Mouse (Mus musculus) large intestine, adult 2 months (tissue): ENCODE measurements at regions not wholly inside any gene's neighbourhood (a gene's known extent, or its start where the extent isn't known, plus 50 kb on each side); places are given as distances from the start of the nearest gene placed in this dataset.

Experiments used
- DNase-seq: peaks from one replicate; pipeline ENCODE4 v3.0.0-alpha.2; 2012; ENCODE audit warnings: low read depth, low spot score
- WGBS: fragments of 180-500 bp; shearing (Covaris S2); methylation state at CpG from one replicate; pipeline ENCODE4 v1.1.7; 2018; 5-methylcytosine and 5-hydroxymethylcytosine counted together

GRCm38 (mm10) chr14:62144385-62145030, 147.9 kb upstream of the Rnaseh2b start:
- DNase-seq, result no peak
- WGBS, result 47% methylated on average over 17 of the region's 17 CpGs

- WGBS, result 27% methylated on average over 7 of the region's 7 CpGs
Observed at GRCm38 (mm10) chr14:62157038-62157716, 135.2 kb upstream of the Rnaseh2b start.

DNA sequence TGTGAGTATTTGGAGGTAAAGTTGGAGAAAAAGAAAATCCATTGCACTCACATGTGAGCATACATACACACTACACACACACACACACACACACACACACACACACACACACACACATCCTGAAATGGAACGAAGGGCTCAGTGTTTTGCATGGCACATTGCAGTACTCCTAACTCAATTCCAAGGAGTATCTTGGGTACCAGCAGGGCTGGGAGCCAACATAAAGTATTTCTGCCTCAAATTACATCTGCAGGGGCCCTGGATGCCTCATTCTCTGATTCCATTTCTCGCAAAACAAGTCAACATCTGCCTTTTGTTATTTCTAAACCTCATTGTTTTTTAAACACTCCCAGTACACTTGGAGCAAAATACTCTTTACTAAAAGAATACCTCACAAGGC, 132.7 kb upstream of the Rnaseh2b start:
- 83% methylated on average over 2 of the region's 2 CpGs for WGBS

More at GRCm38 (mm10) chr14:62157038-62157716, 135.2 kb upstream of the Rnaseh2b start:
- DNase-seq, result peak; percentile 64

DNA sequence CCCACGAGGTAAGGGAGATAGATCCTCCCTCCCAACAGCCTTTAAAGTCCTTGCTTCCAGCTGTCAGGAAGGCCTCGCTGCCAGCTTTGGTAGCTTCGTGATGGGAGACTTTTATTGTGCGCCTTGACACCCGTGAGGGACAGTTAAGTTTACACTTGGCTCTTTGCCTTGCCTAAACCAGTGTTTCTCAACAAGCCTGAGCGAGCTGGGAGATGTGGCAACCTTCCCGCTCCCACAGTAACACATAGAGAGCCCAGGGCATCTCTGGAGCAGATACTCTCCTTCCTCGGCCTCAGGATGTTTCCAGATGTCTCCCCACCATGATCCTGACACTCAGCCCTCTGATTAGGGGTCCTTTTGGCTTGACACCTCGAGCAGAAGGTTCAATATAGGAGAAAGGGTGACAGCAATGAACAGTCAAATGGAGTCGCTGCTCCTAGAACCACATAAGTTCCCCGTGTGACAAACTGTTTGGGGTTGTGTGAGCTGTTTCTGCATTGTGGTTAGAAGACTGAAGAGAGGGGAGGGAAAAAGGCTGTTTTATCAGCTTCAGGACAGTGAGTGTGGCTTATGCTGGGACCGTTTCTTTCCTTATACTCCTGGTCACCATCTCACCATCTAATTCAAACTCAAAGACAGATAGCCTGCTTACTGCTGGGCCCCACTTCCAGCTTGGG, 129.1 kb upstream of the Rnaseh2b start:
- no peak for DNase-seq
- 42% methylated on average over 12 of the region's 12 CpGs for WGBS

More for the DNA sequence above, 132.7 kb upstream of the Rnaseh2b start:
- DNase-seq, result no peak

- 64% methylated on average over 4 of the region's 4 CpGs for WGBS
- DNase-seq, result no peak
Observed at GRCm38 (mm10) chr14:62164918-62165317, 127.5 kb upstream of the Rnaseh2b start.

GRCm38 (mm10) chr14:62166006-62166405, 126.4 kb upstream of the Rnaseh2b start:
- WGBS, result 63% methylated on average over 1 of the region's 1 CpGs
- DNase-seq, result no peak

- 70% methylated on average over 5 of the region's 5 CpGs for WGBS
- no peak for DNase-seq
Observed at GRCm38 (mm10) chr14:62166596-62166995, 125.8 kb upstream of the Rnaseh2b start.

GRCm38 (mm10) chr14:62167090-62167489, 125.3 kb upstream of the Rnaseh2b start:
- DNase-seq, result no peak
- 73% methylated on average over 6 of the region's 6 CpGs for WGBS

- WGBS, result 67% methylated on average over 6 of the region's 6 CpGs
- DNase-seq, result no peak
Observed at GRCm38 (mm10) chr14:62168711-62169110, 123.7 kb upstream of the Rnaseh2b start.

DNA sequence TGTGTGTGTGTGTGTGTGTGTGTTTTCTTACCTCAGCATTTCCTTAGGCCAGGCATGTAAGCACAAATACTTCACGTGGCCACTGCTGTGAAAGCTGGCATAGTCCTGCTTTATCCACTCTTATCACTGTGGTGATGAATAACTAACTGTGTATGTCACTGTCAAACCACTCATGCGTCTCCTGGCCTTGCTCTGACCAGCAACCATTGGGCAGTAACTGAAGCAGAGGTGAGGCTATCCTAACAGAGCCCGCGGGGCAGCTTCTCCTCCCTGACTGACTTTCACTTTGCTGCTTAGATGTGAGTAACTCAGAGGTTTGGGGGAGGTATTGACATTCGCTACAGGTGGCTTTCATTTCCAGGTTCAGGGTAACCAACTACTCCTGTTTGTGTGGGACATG, 122.0 kb upstream of the Rnaseh2b start:
- no peak for DNase-seq
- WGBS, result 39% methylated on average over 5 of the region's 5 CpGs

DNA sequence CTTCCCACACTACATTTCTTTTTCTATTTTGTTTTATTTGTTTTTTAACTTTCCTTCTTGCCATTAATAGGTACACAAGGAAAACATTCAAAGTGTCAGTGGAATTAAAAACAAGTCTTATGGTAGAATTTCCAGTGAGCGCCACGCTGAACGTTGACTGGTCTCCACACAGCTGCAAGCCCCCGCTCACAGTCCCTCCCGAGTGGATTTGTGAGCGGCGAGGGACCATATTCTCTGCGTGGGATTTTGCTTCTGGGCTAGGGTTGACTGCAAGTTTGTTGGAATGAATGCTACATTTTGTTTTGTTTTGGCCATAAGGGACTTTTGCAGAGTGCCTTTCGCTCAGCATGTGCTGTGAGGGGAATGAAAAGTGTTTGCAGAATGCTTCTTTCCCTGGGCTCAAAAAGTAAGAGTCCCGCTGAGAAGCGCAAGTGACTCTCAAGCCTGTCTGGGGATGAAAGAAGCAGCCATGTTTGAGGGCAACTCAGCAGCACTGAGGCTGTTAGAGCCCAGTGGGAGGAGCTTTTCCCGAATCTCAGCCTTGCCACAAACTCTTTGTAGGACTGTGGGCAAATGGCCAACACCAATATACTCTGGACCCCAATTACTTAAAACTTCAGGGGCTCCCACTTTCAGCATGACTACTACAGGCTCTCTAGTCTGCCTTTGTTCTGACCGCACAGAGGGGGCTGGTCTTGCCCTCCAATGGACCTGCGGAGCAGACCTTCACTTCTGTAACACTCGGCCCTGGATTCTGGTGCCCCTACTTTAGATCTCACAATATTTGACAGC, 120.9 kb upstream of the Rnaseh2b start:
- 91% methylated on average over 15 of the region's 15 CpGs for WGBS
- no peak for DNase-seq

GRCm38 (mm10) chr14:62173835-62174530, 118.4 kb upstream of the Rnaseh2b start:
- WGBS, result 75% methylated on average over 16 of the region's 16 CpGs
- DNase-seq, result no peak

- WGBS, result 51% methylated on average over 12 of the region's 12 CpGs
- DNase-seq, result no peak
Observed at GRCm38 (mm10) chr14:62175384-62176048, 116.9 kb upstream of the Rnaseh2b start.

GRCm38 (mm10) chr14:62177509-62177908, 114.9 kb upstream of the Rnaseh2b start:
- DNase-seq, result no peak
- 77% methylated on average over 5 of the region's 5 CpGs for WGBS

- 61% methylated on average over 11 of the region's 11 CpGs for WGBS
- DNase-seq, result no peak
Observed at GRCm38 (mm10) chr14:62187360-62187759, 105.0 kb upstream of the Rnaseh2b start.

- no peak for DNase-seq
- 81% methylated on average over 7 of the region's 7 CpGs for WGBS
Observed at GRCm38 (mm10) chr14:62188147-62188885, 104.1 kb upstream of the Rnaseh2b start.

DNA sequence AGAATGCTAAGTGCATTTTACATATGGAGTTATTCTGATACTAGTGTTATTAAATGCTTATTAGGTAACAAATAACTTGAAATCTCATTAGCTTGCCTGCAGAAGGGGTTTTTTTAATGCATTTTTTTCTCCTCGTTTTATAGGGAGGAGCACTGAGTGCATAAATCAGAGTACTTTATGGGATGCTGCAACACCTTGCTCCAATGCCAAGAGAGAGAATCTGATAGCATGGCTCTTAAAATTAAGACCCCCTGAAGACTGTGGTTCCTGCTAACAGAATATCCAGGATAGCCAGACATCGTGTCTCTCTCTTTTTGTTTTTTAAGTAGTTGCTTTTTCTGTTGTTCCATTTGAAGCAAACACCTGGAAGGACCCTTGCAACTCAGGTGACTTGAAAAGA, 100.8 kb upstream of the Rnaseh2b start:
- no peak for DNase-seq
- 63% methylated on average over 2 of the region's 2 CpGs for WGBS

DNA sequence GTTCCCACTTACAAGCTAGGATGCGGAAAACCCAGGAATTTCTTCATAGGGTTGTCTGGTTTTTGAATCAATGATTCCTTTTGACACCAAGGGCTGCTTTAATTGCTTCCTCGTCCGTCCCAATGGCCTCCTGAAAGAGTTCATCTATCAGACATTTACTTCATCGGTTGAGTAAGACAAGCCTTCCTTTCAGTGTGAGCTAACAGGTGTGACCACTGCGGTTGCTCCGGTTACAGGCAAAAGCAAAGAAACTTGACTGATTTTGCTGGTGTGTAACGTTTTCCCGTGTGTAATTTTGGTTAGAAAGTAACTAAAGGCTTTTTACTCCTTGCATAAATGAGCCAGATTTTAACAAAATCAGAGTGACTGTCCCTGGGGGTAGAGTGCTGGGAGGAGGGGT, 99.6 kb upstream of the Rnaseh2b start:
- WGBS, result 44% methylated on average over 8 of the region's 8 CpGs
- no peak for DNase-seq
